Mouse (Mus musculus) fibroblast of lung, adult 2 months (primary cell): ENCODE data around the gene Fli1.

Source experiments
- DNase-seq: peaks from one replicate; pipeline ENCODE4 v3.0.0-alpha.2; 2011; ENCODE audit warnings: low read depth

Gene Fli1

DNA sequence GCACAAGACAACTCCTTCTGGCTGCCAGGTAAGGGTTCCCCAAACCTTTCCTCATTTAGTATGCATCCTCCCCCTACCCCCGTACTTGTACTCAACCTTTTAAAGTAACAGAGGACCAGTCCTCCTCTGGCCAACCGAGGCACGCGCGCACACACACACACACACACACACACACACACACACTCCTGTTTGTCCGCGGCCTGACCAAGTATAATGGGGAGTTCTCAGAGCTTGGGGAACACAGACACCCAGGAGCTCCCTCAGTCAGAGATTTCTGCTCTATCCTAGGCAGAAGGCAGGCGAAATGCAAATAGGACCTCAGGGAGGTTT is 134.0 kb downstream of the Fli1 start:
- no peak for DNase-seq

DNA sequence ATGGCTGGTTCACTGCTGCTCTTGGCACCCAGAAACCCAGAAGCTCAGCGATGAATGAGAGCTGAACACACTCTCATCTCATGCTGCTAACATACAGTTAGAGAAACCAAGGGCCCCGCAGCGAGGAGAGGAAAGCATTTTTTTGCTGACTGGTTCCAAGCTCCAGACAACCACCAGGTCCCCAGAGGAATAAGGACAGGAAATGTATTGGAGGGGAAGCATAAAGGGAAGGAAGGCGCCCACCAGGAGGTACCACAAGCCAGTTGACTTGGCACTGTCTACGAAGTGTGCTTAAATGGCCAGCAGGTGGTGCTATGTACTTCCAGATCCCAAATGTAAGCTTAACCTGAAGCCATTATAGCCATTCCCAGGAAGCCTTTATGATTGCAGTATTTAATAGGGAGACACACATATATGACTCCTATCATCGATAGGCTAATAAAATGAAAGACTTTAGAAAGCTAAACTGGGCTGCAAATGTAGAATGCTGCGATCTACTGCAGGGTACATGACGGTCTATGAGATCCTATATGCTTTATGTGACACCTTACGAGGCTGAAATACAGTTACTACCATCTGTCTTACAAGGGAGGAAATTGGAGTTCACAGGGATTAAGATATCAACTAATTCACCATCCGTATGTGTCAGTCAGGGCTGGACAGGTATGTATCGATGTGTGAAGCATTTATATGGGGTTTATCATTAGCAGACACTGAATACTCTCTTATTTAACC is 137.3 kb downstream of the Fli1 start:
- no peak for DNase-seq

- DNase-seq = no peak
These were observed 141.9 kb downstream of the Fli1 start for GRCm38 (mm10) chr9:32400662-32401161.

DNA sequence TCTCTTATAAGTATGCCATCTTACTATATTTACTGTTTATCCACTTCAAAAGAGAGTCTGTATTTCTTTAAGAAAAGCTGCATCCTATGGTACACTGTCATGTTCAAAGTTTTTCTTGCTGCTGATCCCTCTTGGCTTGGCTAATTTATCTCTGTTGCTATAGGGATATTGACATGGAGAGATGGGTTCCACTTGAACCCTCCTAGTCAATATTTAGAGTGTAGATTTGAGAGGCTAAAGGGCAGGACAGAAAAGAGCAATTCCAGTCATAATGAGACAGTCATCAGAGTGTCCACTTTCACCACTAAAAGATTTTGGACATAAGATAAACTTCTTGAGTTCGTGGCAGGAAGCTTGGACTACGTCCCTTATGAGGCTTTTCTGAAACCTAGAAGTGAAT is 142.4 kb downstream of the Fli1 start:
- no peak for DNase-seq

- no peak for DNase-seq
These were observed 147.9 kb downstream of the Fli1 start for GRCm38 (mm10) chr9:32394761-32395161.

- DNase-seq = no peak
These were observed 149.9 kb downstream of the Fli1 start for GRCm38 (mm10) chr9:32392716-32393115.

DNA sequence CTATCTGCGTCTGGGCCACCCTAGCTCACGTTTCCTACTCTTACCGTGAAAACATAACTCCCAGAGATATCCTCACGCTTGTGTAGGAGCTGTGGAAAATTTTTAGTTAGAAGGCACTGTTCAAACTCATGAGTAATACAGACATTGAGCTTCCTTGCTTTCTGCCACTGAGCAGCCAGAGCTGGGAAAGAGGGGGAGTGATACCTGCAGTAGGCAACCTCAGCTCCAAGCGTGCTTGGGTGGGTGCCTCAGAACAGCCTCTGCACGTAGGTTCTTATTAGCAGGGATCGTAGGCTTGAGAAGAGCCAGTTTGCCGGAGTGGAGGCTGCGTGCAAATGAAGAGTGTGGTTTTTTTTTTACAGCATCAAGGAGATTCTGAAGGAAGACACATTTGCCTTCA is 151.0 kb downstream of the Fli1 start:
- DNase-seq = no peak

DNA sequence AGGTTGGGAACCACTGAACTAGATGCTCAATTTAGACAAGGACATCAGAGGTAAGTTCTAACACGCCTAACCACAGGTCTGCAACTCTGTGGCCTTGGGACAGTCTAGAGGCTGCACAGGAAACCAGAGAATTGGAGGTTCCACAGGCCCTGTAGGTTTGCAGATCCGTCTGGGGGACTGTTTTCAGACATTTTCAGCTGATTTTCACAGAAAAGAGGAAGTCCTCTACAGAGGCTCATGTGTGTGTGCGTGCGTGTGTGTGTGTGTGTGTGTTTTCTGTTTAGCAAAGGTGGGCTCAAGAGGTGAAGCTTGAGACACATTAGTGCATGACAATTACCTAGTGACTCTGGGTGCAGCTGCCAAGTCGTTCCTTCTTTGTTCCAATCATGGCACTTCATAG is 151.6 kb downstream of the Fli1 start:
- DNase-seq = no peak

GRCm38 (mm10) chr9:32388120-32388519 is 154.5 kb downstream of the Fli1 start:
- DNase-seq = no peak

- DNase-seq = no peak
These were observed 157.8 kb downstream of the Fli1 start for GRCm38 (mm10) chr9:32384906-32385305.

- no peak for DNase-seq
These were observed 165.6 kb downstream of the Fli1 start for GRCm38 (mm10) chr9:32376863-32377590.

DNA sequence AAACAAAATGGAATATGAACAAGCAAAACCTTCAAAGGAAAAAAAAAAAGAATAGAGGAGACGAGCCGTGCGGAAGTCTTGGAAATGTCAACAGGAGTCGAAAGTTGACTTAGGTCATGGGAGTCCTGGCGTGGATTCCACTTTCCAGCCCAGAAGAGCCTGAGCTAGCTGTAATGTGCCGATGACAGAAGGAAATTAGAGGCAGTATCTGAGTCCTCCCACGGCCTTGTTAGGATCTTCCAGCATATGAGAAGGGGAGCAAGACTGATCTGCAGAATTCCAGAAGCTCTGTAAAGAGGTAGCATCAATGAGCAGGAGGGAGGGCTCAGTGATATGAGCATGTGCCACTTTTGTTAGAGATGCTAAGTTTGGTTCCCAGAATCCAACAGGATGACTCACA is 166.6 kb downstream of the Fli1 start:
- DNase-seq = no peak

GRCm38 (mm10) chr9:32373656-32374055 is 169.0 kb downstream of the Fli1 start:
- no peak for DNase-seq
